Mouse (Mus musculus): ENCODE data around the gene Zfp654. TPM values are rescaled to one million over a fixed set of nuclear protein-coding genes. Genes with fewer than 3 reads are reported as not detected.
"Not testable (repeated sequence)": the region's sequence is repeated elsewhere in the genome, so short reads cannot be mapped to it uniquely, and the experiment has no call there.

The Zfp654 gene
- 10 to 100 TPM in 1 of 4 experiments, 1 to 10 TPM in 3; 8.8 to 10.0 (median 9.6) TPM for total RNA-seq (2022)

DNA sequence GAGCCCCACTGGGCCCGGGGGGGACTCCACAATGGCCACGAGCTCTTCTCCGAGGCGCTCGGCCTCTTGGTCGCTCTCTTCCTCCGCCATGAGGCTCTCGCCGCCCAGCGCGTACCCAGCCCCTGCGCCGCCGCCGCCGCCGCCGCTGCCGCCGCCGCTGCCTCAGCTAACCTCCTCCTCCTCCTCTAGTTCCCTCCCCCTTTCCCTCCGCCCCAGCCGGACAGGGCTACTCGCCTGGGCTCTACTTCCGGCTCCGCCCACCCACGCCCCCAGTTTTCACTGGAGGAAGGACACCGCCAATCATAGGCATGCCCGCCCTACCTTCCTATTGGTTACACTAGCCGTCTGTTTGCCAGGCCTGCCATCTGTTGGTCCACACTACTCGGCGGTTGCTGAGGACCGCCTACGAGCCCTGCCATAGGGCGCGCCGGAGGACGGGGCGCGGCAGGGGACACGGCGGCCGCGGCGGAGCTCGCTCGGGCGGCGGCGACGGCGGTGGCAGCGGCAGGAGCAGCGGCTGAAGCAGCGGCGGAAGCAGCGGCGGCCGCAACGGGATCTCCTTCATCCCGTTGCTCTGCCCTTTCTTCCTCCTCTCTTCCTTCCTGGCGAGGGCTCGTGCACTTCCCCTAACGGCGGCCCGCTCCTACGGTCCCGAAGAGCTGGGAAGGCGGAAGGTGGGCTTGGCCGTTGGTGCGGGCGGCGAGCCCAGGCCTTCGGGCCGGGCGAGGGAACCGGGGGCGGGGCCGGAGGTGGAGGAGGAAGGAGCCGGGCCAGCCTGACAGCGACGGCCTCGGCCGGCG, at the start of gene Zfp654, which contains the start of gene Cggbp1:
TSS of gene Zfp654 (minus strand) at position 90 of the 800 bp plus-strand sequence.
TSS of gene Cggbp1 (plus strand) at position 434 of the 800 bp plus-strand sequence.
- DNase-seq (ENCODE audit: low spot score), result peak; percentile 100

DNA sequence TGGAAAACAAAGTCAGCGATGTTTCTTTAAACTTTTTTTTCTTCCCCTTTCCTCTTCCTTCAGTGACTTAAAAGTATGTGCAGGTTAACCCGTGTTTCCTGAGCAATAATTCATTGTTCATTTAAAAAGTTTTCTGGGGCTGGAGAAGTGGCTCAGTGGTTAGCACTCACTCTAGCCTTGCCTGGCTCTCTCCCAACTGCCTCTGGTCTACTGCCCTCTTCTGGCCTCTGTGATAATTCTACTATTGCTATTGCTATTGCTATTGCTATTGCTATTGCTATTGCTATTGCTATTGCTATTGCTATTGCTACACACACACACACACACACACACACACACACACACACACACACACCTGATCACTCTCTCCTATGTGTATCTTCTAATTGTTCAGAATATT, 47.6 kb upstream of the Zfp654 start:
- no peak for DNase-seq (ENCODE audit: low spot score)

DNA sequence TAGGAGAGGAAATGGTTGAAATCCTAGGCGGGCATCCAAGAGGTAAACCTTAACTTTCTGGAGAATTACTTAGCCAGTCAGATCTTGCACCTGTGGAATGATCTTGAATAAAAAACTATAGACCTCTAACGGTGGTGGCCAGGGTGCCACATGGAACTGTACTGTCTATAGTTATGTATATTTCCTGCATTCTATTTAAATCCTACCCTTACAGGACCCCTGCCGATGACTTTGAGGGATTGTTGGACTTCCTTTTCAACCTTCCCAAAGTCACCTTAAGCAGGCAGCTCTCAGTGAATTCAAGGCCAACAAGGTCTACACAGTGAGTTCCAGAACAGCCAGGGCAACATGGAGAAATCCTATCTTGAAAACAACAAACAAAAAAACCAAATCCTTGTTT, 38.0 kb upstream of the Zfp654 start:
- DNase-seq (ENCODE audit: low spot score), result no peak

DNA sequence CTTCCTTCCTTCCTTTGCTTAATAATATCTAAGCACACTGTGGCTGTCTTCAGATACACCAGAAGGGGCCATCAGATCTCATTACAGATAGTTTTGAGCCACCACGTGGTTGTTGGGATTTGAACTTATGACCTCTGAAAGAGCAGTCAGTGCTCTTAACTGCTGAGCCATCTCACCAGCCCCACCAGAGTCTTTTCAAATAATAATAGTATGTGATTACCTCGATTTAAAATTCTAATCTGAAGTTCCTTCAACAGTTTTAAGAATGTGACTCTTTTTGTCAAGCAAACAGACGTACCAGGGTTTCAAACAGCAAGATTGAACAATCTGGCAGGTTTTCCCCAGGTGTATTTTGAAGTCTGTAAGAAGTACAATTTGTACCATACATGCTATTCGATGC, 34.1 kb upstream of the Zfp654 start:
- DNase-seq (ENCODE audit: low spot score), result no peak

DNA sequence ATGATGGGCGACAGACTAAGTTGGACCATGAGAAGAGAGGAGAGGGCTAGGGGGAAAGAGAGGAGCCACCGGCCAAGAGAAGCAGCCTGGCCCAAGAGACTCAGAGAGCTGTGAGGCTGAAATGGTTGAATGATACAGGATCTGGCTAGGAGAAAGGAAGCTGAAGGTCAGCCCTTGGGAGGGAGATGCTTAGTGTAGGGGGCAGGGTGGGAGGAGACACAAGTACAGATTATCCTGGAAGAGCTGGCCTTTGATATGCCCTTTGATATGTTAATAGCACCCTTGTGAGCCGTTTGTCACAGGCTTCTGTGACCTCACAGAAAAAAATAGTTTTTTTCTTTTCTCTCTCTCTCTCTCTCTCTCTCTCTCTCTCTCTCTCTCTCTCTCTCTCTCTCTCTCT, 33.7 kb upstream of the Zfp654 start:
- DNase-seq (ENCODE audit: low spot score), result no peak

DNA sequence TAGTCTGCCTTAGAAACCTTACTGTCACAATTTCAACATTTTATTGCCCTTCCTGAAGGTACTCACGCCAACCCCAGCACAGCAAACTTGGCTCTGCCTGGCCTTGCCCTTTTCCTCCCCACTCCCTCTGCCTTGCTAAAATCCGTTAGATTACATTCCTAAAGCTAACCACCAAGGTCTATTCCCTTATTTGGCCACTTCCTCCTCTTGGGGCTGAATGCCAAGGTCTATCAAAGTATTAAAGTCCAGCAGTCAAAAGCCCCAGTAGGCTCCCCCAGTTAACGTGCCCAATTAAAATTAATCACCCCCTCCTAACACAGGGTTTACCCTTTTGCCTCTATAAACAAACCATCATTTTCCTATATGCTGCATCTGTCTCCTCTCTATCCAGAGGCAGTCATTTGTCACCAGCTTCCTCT, 33.0 kb upstream of the Zfp654 start:
- DNase-seq (ENCODE audit: low spot score), result no peak

DNA sequence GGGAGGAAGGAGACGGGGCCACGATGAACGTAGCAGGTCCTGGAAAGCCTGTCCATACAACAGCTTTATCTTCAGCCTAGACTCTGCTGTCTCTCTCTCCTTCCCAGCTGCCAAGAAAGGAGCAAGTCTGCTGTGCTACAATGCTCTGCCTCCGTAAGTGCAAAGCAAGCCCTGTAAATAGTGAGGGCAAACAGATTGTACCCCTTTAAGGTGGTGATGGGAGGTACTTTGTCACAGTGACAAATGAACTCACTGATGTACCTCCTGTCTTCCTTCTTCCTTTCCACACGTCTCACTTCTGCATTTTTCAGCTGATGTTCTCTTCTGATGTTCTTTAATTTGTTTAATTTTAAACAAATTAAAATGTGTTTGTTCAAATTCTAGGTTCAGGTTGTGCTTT, 32.4 kb upstream of the Zfp654 start:
- DNase-seq (ENCODE audit: low spot score), result no peak

DNA sequence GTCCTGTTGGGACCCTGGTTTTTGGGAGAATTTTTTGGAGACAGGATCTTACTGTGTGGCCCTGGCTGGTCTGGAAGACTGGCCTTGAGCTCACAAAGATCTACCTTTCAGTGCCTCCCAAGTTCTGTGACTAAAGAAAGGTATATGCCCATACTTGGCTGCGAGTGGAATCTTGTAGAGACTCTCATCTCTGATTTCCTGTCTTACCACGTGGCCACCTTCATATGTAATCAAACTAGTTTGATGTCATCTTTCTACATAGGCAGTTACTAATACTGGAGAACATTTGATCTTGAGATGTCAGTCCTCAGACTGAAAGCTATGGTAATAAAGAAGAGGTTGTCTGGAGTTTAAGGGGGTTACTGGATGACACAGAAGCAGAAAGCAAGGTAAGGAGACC, 30.0 kb upstream of the Zfp654 start:
- DNase-seq (ENCODE audit: low spot score), result no peak

DNA sequence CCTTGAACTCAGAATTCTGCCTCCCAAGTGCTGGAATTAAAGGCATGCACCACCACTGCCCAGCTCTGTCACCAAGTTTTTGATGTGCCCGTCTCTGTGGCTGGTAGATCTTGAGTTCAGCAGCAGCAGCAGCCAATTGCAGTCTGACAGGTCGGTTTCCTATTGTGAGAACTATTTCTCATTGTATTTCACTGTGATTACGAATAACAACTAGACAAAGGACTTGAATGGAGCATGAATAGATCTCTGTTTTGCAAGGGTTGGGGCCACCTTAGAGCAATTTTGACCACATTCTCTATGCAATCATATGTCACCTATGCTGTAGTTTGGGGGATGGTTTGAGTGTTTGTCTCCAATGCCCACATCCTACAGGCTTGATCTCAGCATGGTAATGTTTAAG, 29.5 kb upstream of the Zfp654 start:
- DNase-seq (ENCODE audit: low spot score), result no peak

DNA sequence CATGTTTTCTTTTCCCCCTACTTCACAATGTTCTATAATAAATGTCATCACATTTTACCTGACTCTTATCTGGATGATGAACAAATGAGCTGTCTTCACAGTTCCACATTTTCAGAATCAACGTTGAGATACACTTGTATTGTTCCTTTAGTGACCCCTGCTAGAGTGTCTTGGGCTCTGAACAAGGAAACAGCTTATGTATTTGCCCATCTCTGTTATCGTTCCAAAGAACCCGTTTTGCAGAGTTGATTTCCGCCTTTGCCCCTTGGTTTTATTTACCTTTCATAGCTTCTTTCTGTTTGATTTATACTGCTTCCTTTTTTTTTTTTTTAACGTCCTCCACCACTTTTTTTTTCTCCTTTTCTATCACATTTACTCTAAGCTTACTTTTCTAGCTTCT, 28.3 kb upstream of the Zfp654 start:
- no peak for DNase-seq (ENCODE audit: low spot score)

DNA sequence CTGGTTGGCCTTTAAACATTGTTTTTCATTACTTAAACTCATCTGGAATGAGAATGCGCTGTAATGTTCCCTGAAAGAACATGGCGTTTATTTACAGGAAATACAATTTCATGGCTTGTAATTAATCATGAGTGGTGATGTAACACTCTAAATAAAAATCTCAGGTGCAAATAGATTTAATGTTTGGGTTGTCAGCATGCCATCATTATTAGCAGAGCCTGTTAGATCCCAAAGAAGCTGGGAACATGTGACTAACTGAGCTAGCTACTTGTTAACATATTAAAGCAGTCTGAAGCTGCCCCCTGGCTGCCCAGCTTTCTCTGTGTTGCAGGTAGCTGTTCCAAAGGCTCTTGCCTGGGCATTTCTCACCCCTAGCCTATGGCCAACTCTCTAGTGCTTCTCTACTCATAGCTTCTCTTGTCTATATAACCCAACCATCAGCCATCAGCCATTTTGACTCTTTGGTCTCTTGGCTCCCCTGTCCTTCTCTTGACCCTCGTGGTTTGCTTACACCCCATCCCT, 27.2 kb upstream of the Zfp654 start:
- DNase-seq (ENCODE audit: low spot score), result no peak

DNA sequence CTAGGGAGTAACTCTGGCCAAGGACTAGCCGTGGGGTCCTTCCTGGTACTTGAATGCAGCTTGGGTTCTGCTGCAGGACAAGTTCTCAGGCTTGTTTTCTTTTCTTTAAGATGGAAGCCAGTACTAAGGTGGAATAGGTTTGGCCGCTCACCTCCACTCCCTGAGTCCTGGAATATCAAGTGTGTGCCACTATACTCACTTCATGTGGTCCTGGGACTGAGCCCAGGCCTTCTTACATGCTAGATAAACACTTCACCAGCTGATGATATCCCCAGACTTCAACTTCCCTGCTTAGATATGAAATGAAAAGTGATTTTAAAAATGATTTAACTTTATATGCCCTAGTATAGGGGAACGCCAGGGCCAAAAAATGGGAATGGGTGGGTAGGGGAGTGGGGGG, 25.9 kb upstream of the Zfp654 start:
- no peak for DNase-seq (ENCODE audit: low spot score)

DNA sequence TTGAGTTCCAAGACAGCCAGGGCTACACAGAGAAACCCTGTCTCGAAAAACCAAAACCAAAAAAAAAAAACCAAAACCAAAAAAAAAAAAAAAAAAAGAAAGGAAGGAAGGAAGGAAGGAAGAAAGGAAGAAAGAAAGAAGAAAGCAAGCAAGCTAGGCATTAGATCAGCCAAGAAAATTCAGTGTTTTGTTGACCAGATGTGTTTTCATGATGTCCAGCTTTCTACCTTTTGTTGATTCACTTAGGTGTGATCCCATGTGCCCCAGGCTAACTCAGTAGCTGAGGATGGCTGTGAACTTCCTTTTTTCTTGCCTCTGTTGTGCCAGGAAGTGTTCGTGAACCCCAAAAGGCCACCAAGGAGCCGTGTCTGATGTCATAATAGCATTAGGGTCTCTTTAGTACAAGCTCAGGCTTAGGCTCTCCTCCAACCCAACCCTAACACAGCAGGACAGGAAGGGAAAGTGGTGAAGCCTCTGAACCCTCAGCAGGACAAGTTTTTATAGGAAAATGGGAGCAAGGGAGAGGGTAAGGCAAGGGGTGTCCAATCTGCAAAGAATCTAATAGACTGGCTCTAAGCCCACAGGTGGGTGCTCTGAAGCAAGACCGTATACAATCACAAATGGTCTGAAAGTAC, 25.3 kb upstream of the Zfp654 start:
- DNase-seq (ENCODE audit: low spot score), result no peak

DNA sequence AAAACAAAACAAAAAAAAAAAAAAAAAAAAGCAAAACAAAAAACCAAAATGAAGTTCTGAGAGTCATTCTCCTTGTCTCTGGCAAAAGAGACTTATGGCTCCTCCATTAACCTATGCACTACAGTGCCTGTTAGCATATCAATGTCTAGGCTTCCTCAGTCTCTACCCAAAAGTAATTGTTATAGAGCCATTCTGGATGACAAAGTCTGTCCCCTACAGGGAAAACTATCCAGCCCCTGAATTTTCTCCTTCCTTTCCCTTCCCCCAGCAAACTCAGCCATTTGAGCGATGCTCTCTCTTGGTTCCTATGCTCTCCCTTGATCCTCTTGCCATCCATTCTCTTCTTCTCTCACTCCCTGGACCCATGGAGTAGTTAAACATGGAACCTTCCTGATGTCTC, 24.4 kb upstream of the Zfp654 start:
- no peak for DNase-seq (ENCODE audit: low spot score)

DNA sequence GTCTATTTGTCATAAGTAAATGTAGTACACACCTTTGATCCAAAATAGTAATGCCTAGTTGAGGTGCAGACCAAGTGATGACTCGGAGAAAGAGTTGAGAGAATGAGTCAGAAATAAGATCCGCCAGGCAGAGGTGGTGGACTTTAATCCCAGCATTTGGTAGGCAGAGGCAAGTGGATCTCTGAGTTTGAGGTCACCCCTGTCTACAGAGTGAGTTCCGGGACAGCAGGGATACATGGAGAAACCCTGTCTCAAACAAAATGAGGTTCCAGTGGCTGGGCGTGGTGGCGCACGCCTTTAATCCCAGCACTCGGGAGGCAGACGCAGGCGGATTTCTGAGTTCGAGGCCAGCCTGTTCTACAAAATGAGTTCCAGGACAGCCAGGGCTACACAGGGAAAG, 23.9 kb upstream of the Zfp654 start:
- no peak for DNase-seq (ENCODE audit: low spot score)

DNA sequence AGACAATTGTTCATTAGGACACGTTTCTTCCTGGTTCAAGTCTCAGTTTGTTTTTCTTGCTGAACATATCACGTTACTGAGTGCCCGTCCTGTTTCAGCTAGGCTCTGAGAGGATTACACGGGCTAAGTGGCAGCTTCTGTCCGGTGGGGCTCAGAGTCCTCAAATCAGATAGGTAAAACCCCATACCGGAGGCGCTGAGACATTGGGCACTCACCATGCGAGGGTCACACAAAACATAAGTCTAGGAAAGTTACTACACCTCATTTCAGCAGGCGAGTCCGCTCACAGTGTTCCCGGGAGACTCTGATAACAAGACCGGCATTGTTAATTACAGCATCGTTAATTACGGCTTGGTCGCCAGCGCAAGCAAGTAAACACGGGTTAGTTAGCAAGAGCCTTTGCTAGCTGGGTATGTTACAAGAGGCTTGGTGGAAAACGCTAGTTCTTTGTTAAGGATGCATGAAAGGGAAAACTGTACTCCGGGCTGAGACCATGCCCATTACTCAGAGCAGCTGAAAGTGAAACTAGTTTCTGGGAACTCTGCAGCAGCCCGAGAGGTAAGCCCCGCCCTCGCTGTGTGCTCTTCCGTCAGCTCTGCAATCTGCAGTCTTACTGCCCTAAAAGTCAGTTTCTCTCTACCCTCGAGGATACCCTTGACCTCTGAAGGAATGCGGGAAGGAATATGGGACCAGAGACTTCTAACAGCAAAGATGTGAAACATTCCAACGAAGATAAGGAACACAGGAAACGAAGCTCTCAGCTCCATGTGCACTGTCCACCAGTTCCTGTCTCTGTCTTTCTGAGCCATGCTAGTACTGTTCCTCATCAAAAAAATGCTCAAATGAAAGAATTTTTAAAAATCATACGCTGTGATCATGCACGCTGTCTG, 22.2 kb upstream of the Zfp654 start:
- peak; percentile 82 for DNase-seq (ENCODE audit: low spot score)

DNA sequence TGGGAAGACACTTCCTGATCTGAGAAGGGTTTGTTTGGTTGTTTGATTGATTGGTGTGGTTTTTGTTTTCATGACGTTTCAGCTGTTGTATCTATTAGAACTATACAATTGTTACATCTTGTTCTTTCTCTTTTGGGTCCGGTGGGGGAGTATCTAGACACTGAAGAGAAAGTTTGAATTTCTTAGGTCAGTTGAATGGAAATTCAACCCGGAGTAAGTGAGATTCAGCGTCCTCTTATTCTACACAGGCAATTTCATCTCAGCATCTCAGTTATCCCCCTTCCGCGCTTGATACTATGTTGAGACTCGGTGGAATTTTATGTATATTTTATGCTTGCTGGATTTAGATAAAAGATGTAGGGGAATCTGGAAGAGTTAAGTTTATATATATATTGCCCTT, 21.4 kb upstream of the Zfp654 start:
- no peak for DNase-seq (ENCODE audit: low spot score)

DNA sequence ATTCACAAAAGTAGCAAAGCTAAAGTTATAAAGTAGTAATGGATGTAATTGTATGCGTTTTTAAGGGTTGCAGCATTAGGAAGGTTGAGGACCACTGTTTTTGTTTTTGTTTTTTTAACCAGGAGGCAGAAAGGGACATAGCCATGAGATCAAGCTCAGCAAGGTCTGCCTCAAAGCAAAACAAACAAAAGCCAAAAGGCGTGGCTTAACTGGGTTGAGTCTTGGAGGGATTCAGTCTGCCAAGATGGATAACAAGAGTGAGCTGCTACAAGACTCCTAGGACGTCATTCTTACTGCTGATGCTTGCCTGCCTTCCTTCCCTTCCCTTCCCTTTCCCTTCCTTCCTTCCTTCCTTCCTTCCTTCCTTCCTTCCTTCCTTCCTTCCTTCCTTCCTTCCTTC, 20.8 kb upstream of the Zfp654 start:
- peak; percentile 35 for DNase-seq (ENCODE audit: low spot score)

DNA sequence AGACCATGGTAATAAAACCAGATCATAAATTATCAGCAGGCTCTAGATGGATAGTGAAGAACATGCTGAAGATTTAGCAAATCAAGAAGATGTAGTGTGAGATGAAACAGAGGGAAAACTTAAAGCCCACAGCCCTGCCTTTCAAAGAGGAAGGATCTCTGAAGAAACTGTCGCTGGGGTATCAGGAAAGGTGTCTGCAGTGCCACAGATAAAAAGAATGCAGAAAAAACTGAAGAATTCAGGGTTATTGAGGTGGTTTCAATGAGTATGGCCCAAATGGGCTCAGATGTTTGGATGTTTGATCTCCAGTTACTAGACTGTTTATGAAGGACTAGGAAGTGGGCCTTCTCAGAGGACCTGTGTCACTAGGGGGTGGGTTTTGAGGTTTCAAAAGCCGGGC, 18.2 kb upstream of the Zfp654 start:
- DNase-seq (ENCODE audit: low spot score), result no peak

DNA sequence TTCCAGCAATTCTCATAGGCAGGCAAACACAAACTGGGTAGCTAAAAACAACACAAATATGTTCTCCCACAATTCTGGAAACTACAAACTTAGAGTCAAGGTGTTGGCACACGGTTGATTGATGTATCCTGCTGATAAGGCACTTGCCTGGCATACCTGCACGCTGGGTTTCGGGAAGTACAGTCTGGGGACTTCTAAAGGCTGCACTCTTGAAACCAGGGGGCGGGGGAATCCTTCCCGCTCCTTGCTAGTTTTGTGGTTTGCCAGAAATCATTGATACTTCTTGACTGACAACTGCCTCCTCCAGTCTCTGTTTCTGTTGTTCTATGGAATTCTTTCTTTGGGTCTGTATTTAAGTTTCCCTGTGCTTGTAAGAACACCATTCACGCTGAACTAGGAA, 17.2 kb upstream of the Zfp654 start:
- DNase-seq (ENCODE audit: low spot score), result no peak

DNA sequence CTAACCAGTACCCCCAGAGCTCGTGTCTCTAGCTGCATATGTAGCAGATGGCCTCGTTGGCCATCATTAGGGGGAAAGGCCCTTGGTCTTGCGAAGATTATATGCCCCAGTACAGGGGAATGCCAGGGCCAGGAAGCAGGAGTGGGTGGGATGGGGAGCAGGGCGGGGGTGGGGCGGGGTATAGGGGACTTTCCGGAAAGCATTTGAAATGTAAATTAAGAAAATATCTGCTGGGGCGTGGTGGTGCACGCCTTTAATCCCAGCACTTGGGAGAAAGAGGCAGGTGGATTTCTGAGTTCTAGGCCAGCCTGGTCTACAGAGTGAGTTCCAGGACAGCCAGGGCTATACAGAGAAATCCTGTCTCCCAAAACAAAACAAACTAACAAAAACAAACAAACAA, 14.4 kb upstream of the Zfp654 start:
- not testable (repeated sequence) for DNase-seq (ENCODE audit: low spot score)

DNA sequence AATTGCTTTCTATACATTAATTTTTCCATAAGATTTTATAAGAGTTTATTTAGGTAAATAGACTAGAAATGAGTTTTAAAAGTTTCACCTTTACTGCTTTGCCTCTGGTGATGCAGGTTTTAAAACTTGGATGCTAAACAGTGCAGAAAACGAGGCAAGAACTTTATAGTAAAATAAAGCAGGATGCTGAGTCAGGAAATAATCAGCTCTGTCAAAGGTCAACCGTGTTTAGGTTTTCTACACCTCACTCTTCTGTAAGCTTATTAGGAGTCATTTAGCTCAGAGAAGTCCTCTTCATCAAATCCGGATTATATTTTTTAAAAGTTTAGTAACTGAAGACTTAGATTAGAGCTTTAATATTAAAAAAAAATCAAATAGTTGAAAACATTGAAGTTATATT, 5.5 kb upstream of the Zfp654 start:
- no peak for DNase-seq (ENCODE audit: low spot score)
